Mouse (Mus musculus) liver, adult 2 months (tissue): ENCODE results near the gene 2310009B15Rik. TPM values are rescaled to one million over a fixed set of nuclear protein-coding genes. Genes with fewer than 3 reads are reported as not detected.
"Not testable (repeated sequence)": the region's sequence is repeated elsewhere in the genome, so short reads cannot be mapped to it uniquely, and the experiment has no call there.

Source experiments
- DNase-seq: peaks from one replicate; pipeline ENCODE4 v3.0.0-alpha.2; 2011; ENCODE audit warnings: low read depth, low spot score; ENCODE audit errors: extremely low read depth
- H3K27ac ChIP-seq: fragments of 200-500 bp; replicated peaks from 2 replicates; pipeline ENCODE4 v1.5.1; 2012; ENCODE audit warnings: low read depth, mild to moderate bottlenecking, control low read depth, inconsistent platforms, low read length; ENCODE audit not compliant: insufficient read depth
- H3K27me3 ChIP-seq: fragments of 200-500 bp; 2 replicates; pipeline ENCODE4 v1.6.1; 2012; ENCODE audit warnings: mild to moderate bottlenecking, moderate library complexity, low read length, inconsistent platforms; ENCODE audit not compliant: control insufficient read depth, insufficient read depth
- H3K36me3 ChIP-seq: fragments of 200-500 bp; 2 replicates; pipeline ENCODE4 v1.6.1; 2012; ENCODE audit warnings: low read length, inconsistent platforms; ENCODE audit not compliant: control insufficient read depth, insufficient read depth
- H3K4me1 ChIP-seq: fragments of 200-500 bp; 2 replicates; pipeline ENCODE4 v1.6.1; 2011; ENCODE audit warnings: low read length; ENCODE audit not compliant: control insufficient read depth, insufficient read depth
- H3K4me3 ChIP-seq: fragments of 200-500 bp; 2 replicates; pipeline ENCODE4 v1.5.1; 2011; ENCODE audit warnings: low read depth, mild to moderate bottlenecking, control low read depth, low read length, moderate library complexity; ENCODE audit not compliant: insufficient read depth
- H3K79me2 ChIP-seq: fragments of 200-500 bp; 2 replicates; pipeline ENCODE4 v1.6.1; 2012; ENCODE audit warnings: inconsistent platforms, mild to moderate bottlenecking, low read length, moderate library complexity; ENCODE audit not compliant: control insufficient read depth, insufficient read depth
- H3K9ac ChIP-seq: fragments of 200-500 bp; 2 replicates; pipeline ENCODE4 v1.6.1; 2012; ENCODE audit warnings: low read depth, mild to moderate bottlenecking, control low read depth, inconsistent platforms, low read length
- CTCF ChIP-seq: fragments of 200-500 bp; IDR thresholded peaks from 2 replicates; pipeline ENCODE4 v1.5.1; 2011; ENCODE audit warnings: low read depth, low read length, control low read depth
- POLR2A ChIP-seq: fragments of 200-500 bp; IDR thresholded peaks from 2 replicates; pipeline ENCODE4 v1.6.1; 2011; ENCODE audit warnings: low read length, control low read depth; ENCODE audit not compliant: insufficient read depth; ENCODE audit errors: extremely low read depth
- WGBS: fragments of 180-500 bp; shearing (Covaris S2); methylation state at CpG from one replicate; pipeline ENCODE4 v1.1.7; 2018; 5-methylcytosine and 5-hydroxymethylcytosine counted together
- polyA plus RNA-seq: library from polyadenylated mRNA; depleted of rRNA; stranded (reverse); fragments of >200 nt; gene quantifications from 2 replicates; pipeline ENCODE4 v1.2.3, GENCODE M21; 2012; rRNA removed
- total RNA-seq: library from RNA; depleted of rRNA; stranded (reverse); fragments of >200 nt; gene quantifications from 2 replicates; pipeline ENCODE4 v1.2.3, GENCODE M21; 2014; rRNA removed

Gene 2310009B15Rik
- 14.0 and 14.8 TPM in 2 replicates for total RNA-seq
- 11.8 and 17.4 TPM in 2 replicates for polyA plus RNA-seq

GRCm38 (mm10) chr1:138856101-138856950 lies at the start of gene 2310009B15Rik:
Gene 2310009B15Rik, minus strand, starts transcription at chr1:138856852.
- peak within 1 kb of the TSS; percentile 98 for H3K4me3 ChIP-seq
- not testable (repeated sequence) for H3K36me3 ChIP-seq, H3K27me3 ChIP-seq, H3K4me1 ChIP-seq, H3K79me2 ChIP-seq
- peak; percentile 48 for DNase-seq
- WGBS: under 1% methylated on average over 31 of the region's 79 CpGs
- H3K27ac ChIP-seq: peak within 1 kb of the TSS; percentile 95
- TF ChIP-seq POLR2A: peak; percentile 50; the same call in 1 of the 2 replicates
- peak within 1 kb of the TSS; percentile 92 for H3K9ac ChIP-seq

GRCm38 (mm10) chr1:138906256-138906655 lies 49.6 kb upstream of the 2310009B15Rik start:
- no peaks in the 10 kb centered on the region for H3K27me3 ChIP-seq
- DNase-seq: no peak
- no peak overlapping the region for H3K4me3 ChIP-seq
- TF ChIP-seq CTCF (no peak), POLR2A (no peak)
- H3K27ac ChIP-seq: no peak overlapping the region
- H3K36me3 ChIP-seq: no peaks in the 10 kb centered on the region
- H3K79me2 ChIP-seq: no peaks in the 10 kb centered on the region
- H3K9ac ChIP-seq: no peak overlapping the region
- H3K4me1 ChIP-seq: no peaks in the 10 kb centered on the region
- WGBS: 80% methylated on average over 3 of the region's 3 CpGs

- DNase-seq: no peak
These were observed 48.6 kb upstream of the 2310009B15Rik start for GRCm38 (mm10) chr1:138905092-138905765.

GRCm38 (mm10) chr1:138903894-138904293 lies 47.2 kb upstream of the 2310009B15Rik start:
- no peak for TF ChIP-seq CTCF
- Histone ChIP-seq H3K4me3 (no peak overlapping the region), H3K79me2 (no peaks in the 10 kb centered on the region), H3K27ac (no peak overlapping the region), H3K27me3 (no peaks in the 10 kb centered on the region), H3K4me1 (no peaks in the 10 kb centered on the region), H3K9ac (no peak overlapping the region), H3K36me3 (no peaks in the 10 kb centered on the region)
- WGBS: 91% methylated on average over 5 of the region's 5 CpGs
- DNase-seq: no peak

More at GRCm38 (mm10) chr1:138905092-138905765, 48.6 kb upstream of the 2310009B15Rik start:
- H3K9ac ChIP-seq: no peak overlapping the region
- H3K79me2 ChIP-seq: no peaks in the 10 kb centered on the region
- H3K4me1 ChIP-seq: no peaks in the 10 kb centered on the region
- no peak overlapping the region for H3K4me3 ChIP-seq
- WGBS: 97% methylated on average over 3 of the region's 3 CpGs
- H3K36me3 ChIP-seq: no peaks in the 10 kb centered on the region
- H3K27ac ChIP-seq: no peak overlapping the region
- H3K27me3 ChIP-seq: no peaks in the 10 kb centered on the region
- TF ChIP-seq CTCF: no peak
- no peak for TF ChIP-seq POLR2A

- 93% methylated on average over 16 of the region's 16 CpGs for WGBS
- H3K4me3 ChIP-seq: no peak overlapping the region
- no peak for DNase-seq
These were observed 44.9 kb upstream of the 2310009B15Rik start for GRCm38 (mm10) chr1:138901431-138902117.

More at GRCm38 (mm10) chr1:138901431-138902117, 44.9 kb upstream of the 2310009B15Rik start:
- H3K36me3 ChIP-seq: no peaks in the 10 kb centered on the region
- TF ChIP-seq POLR2A (no peak), CTCF (no peak)
- H3K79me2 ChIP-seq: no peaks in the 10 kb centered on the region
- no peaks in the 10 kb centered on the region for H3K4me1 ChIP-seq
- H3K27me3 ChIP-seq: no peaks in the 10 kb centered on the region
- no peak overlapping the region for H3K27ac ChIP-seq
- no peak overlapping the region for H3K9ac ChIP-seq
